Mouse (Mus musculus) intestine, postnatal 0 days (tissue): ENCODE measurements at regions not wholly inside any gene's neighbourhood (a gene's known extent, or its start where the extent isn't known, plus 50 kb on each side); places are given as distances from the start of the nearest gene placed in this dataset.

ENCODE experiments used
- ATAC-seq: fragments of 200-750 bp; cut with Nextera tagmentation; 2 replicates; pipeline ENCODE4 v1.8.0; 2017; ENCODE audit warnings: mild to moderate bottlenecking, moderate TSS enrichment, moderate library complexity
- H3K27ac ChIP-seq: fragments of 300-500 bp; sonication (generic); 2 replicates; pipeline ENCODE4 v1.5.1; 2014; ENCODE audit warnings: mild to moderate bottlenecking, low read depth, low read length, moderate library complexity
- H3K27me3 ChIP-seq: fragments of 300-500 bp; sonication (generic); replicated peaks from 2 replicates; pipeline ENCODE4 v1.6.1; 2014; ENCODE audit warnings: low read length, mixed read lengths; ENCODE audit not compliant: control insufficient read depth, insufficient read depth
- H3K36me3 ChIP-seq: fragments of 300-500 bp; sonication (generic); 2 replicates; pipeline ENCODE4 v1.6.1; 2014; ENCODE audit warnings: mild to moderate bottlenecking, moderate library complexity; ENCODE audit not compliant: control insufficient read depth, insufficient read depth
- H3K4me1 ChIP-seq: fragments of 300-500 bp; sonication (generic); replicated peaks from 2 replicates; pipeline ENCODE4 v1.6.1; 2014; ENCODE audit warnings: antibody characterized with exemption, low read length, mixed read lengths; ENCODE audit not compliant: control insufficient read depth, insufficient read depth
- H3K4me2 ChIP-seq: fragments of 300-500 bp; sonication (generic); replicated peaks from 2 replicates; pipeline ENCODE4 v1.6.1; 2014; ENCODE audit warnings: low read depth, mild to moderate bottlenecking, moderate library complexity
- H3K4me3 ChIP-seq: fragments of 300-500 bp; sonication (generic); 2 replicates; pipeline ENCODE4 v1.5.1; 2014; ENCODE audit warnings: low read depth, low read length
- H3K9ac ChIP-seq: fragments of 300-500 bp; sonication (generic); 2 replicates; pipeline ENCODE4 v1.6.1; 2014; ENCODE audit warnings: mild to moderate bottlenecking, low read depth, low read length
- H3K9me3 ChIP-seq: fragments of 300-500 bp; sonication (generic); 2 replicates; pipeline ENCODE4 v1.6.1; 2016; ENCODE audit warnings: mixed run types; ENCODE audit not compliant: control insufficient read depth
- CTCF ChIP-seq: sonication (generic); IDR thresholded peaks from 2 replicates; pipeline ENCODE4 v1.5.1; 2016; ENCODE audit warnings: low read depth, mild to moderate bottlenecking, control low read depth, antibody characterized with exemption, moderate library complexity
- WGBS: fragments of 180-500 bp; shearing (Covaris S2); extraction: QIAGEN DNeasy Blood & Tissue Kit; methylation state at CpG from one replicate; pipeline ENCODE4 v1.1.7; 2014; 5-methylcytosine and 5-hydroxymethylcytosine counted together

DNA sequence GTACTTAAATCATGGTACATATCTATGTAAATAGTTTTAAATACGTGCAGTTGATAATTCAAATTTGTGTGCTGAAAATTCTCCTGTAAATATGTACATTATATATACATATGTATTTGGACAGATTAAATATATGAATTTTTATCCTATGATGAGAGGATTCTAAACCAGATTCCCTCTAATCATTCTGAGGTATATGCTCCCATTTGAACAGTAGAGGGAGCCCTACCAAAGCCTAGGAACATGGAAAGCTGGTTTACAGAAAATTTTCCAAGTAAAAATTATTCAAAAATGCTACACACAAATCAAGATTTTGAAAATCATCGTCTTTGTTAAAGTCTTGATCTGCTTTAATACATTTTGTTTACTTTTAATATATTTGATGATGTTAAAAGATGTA, 446.1 kb upstream of the Robo2 start:
- Histone ChIP-seq H3K27ac (no peak overlapping the region), H3K4me2 (no peak overlapping the region), H3K4me1 (no peaks in the 10 kb centered on the region), H3K9ac (no peak overlapping the region), H3K4me3 (no peak overlapping the region), H3K27me3 (no peaks in the 10 kb centered on the region), H3K9me3 (no peaks in the 10 kb centered on the region), H3K36me3 (no peaks in the 10 kb centered on the region)
- TF ChIP-seq CTCF, result peak; percentile 79
- 12% methylated on average over 2 of the region's 2 CpGs for WGBS
- ATAC-seq, result no peak

DNA sequence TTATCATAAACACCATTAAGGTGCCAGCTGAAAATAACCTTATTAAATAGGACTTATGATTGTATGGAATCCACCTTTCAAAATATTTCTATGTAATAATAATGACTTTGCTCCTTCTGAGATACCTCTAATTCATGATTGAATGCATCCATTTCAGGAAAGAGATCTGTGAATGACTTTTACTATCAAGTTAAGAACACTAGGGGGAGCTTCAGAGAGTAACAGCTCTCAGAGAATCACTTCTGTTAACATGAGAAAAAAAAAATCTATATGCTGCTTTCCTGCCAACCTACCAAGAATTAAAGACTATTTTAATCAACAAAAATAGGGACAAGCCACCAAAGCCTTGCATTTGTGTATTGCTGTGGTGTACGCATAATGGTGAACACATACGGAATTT, 428.4 kb upstream of the Robo2 start:
- H3K4me3 ChIP-seq, result no peak overlapping the region
- 91% methylated on average over 2 of the region's 2 CpGs for WGBS
- H3K9ac ChIP-seq, result no peak overlapping the region
- no peak overlapping the region for H3K27ac ChIP-seq
- H3K27me3 ChIP-seq, result no peaks in the 10 kb centered on the region
- no peak for ATAC-seq
- H3K9me3 ChIP-seq, result no peaks in the 10 kb centered on the region
- no peaks in the 10 kb centered on the region for H3K4me1 ChIP-seq
- peak; percentile 47 for TF ChIP-seq CTCF
- H3K4me2 ChIP-seq, result no peak overlapping the region
- H3K36me3 ChIP-seq, result no peaks in the 10 kb centered on the region

DNA sequence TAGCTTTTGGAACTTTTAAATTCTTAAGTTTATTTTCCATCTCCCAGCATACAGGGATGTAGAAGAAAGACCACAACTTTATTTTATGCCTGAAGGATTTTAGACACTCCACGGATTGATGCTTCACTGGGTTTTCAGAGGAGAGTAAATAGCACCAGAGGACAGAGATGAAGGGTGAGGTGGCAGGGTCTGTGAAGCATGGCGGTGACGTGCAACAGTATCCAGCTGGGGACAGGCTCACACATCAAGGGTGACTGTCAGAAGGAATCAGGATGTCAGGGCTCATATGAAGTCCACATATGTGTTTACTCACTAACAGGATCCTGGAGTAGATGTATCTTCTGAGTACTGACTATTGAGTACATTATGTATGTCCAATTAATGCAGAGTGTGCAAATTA, 402.8 kb upstream of the Robo2 start:
- Histone ChIP-seq H3K4me1 (no peaks in the 10 kb centered on the region), H3K36me3 (no peaks in the 10 kb centered on the region), H3K4me2 (no peak overlapping the region), H3K4me3 (no peak overlapping the region), H3K27me3 (no peaks in the 10 kb centered on the region), H3K9ac (no peak overlapping the region), H3K9me3 (no peaks in the 10 kb centered on the region), H3K27ac (no peak overlapping the region)
- TF ChIP-seq CTCF, result no peak
- ATAC-seq, result no peak
- 82% methylated on average over 3 of the region's 3 CpGs for WGBS

DNA sequence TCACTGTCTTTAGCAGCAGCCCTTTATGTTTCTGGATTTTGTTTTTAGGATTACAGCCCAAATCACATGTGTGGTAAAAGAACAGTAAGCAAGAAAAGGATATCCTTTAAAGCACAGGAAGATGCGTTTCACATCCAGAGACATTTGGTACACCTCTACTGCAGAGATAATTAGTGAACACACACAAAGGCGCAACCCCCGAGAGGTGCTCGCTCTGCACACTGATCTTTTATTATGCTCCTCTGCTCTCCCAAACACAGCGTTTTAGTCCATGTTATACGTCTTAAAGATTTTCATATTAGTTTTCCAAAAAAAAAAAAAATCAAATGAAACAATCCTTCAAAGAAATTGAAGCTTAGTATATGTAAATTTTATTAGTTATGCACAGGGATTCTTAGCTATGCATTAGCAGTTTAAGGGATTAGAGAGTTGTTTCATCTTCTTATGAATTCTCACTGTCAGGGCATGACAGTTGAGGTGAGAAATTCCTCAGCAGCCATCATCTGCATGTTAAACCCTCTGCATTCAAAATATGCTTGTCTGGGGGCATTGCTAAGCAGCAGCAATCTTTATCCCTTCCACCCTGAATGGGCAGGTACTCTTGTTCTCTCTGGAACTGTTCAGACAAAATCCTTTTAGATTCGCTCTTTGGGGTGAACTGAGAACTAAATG, 397.7 kb upstream of the Robo2 start:
- Histone ChIP-seq H3K27ac (no peak overlapping the region), H3K4me2 (no peak overlapping the region), H3K9ac (no peak overlapping the region), H3K27me3 (no peaks in the 10 kb centered on the region), H3K9me3 (no peaks in the 10 kb centered on the region), H3K4me3 (no peak overlapping the region), H3K4me1 (no peaks in the 10 kb centered on the region), H3K36me3 (no peaks in the 10 kb centered on the region)
- no peak for TF ChIP-seq CTCF
- ATAC-seq, result no peak
- WGBS, result 68% methylated on average over 7 of the region's 7 CpGs

DNA sequence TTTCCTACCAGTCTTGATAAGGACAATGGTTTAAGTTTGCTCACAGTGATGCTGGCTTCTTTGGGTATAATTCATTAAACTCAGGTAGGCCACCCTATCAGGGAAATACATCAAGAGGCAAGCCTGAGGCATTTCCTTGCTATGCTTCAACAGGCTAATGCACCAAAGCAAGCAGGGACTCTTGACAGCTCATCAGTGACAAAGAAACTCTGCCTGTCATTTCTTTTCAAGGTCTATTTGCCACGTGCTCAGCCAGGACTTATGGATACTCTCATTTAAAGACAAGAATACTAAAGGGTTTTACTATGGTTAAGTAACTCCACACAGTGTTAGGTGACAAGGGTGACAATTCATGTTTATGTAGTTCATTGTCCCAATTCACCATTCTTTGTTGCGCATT, 395.1 kb upstream of the Robo2 start:
- no peak for ATAC-seq
- H3K27ac ChIP-seq, result no peak overlapping the region
- 87% methylated on average over 2 of the region's 2 CpGs for WGBS
- H3K4me1 ChIP-seq, result no peaks in the 10 kb centered on the region
- H3K4me3 ChIP-seq, result no peak overlapping the region
- H3K9ac ChIP-seq, result no peak overlapping the region
- no peaks in the 10 kb centered on the region for H3K9me3 ChIP-seq
- no peaks in the 10 kb centered on the region for H3K27me3 ChIP-seq
- no peak for TF ChIP-seq CTCF
- H3K4me2 ChIP-seq, result no peak overlapping the region
- H3K36me3 ChIP-seq, result no peaks in the 10 kb centered on the region

DNA sequence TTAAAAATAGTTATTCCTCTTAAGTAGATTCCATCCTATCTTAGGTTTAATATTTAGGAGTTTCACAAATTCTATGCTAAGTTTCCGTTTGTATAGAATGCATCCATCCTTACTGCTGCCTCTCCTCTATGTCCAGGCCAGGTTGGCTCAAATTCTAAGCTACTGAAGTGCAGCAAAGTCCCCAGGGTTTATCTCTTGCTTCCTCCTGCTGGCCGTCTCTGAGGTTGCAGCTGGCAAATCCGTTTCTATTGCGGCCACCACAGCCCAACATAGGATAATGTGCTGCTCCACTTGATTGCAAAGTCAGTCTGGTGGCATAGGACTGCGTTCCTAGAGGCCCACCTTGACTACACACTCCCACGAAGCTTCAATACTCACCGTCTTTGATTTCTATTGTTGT, 389.7 kb upstream of the Robo2 start:
- ATAC-seq, result 0 out of 2 replicates have a peak, but pooled peaks have one; percentile 54
- no peak overlapping the region for H3K4me3 ChIP-seq

DNA sequence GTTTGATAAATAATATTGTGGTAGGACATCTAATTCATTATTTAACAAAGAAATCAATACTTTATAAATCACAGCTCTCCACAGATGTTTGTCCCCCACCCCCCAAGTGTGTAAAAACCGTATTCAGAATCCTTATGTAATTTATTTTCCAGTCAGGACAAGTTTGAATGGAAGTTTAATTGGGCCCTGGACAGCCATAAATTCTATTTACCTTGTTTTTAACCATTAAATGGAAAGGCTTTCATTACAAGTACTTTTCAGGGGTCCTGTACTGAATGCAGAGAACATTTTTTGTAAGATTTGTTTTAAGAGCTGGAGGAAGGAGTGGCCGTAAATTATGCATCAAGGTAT, 384.7 kb upstream of the Robo2 start:
- no peak overlapping the region for H3K27ac ChIP-seq
- TF ChIP-seq CTCF, result no peak
- no peak overlapping the region for H3K4me3 ChIP-seq
- no peaks in the 10 kb centered on the region for H3K9me3 ChIP-seq
- H3K27me3 ChIP-seq, result no peaks in the 10 kb centered on the region
- WGBS, result 54% methylated on average over 2 of the region's 2 CpGs
- ATAC-seq, result no peak
- H3K4me2 ChIP-seq, result no peak overlapping the region
- no peak overlapping the region for H3K9ac ChIP-seq
- no peaks in the 10 kb centered on the region for H3K4me1 ChIP-seq
- no peaks in the 10 kb centered on the region for H3K36me3 ChIP-seq

More for the DNA sequence above, 389.7 kb upstream of the Robo2 start:
- Histone ChIP-seq H3K9me3 (no peaks in the 10 kb centered on the region), H3K36me3 (no peaks in the 10 kb centered on the region), H3K9ac (no peak overlapping the region), H3K4me1 (no peaks in the 10 kb centered on the region), H3K4me2 (no peak overlapping the region), H3K27me3 (no peaks in the 10 kb centered on the region), H3K27ac (no peak overlapping the region)
- peak; percentile 91 for TF ChIP-seq CTCF
- 15% methylated on average over 7 of the region's 7 CpGs for WGBS
